Mouse (Mus musculus) midbrain, embryonic 11.5 days (tissue): Measurements from ENCODE around the gene S100a10. TPM values are rescaled to one million over a fixed set of nuclear protein-coding genes. Genes with fewer than 3 reads are reported as not detected.

ENCODE experiments used
- ATAC-seq: fragments of 200-750 bp; cut with Nextera tagmentation; 2 replicates; pipeline ENCODE4 v1.8.0; 2017; ENCODE audit warnings: moderate TSS enrichment, moderate library complexity; ENCODE audit not compliant: low FRiP score
- DNase-seq: peaks from one replicate; pipeline ENCODE4 v3.0.0; 2015; ENCODE audit warnings: low spot score; ENCODE audit errors: missing footprints
- H3K27ac ChIP-seq: fragments of 300-500 bp; sonication (generic); 2 replicates; pipeline ENCODE4 v1.5.1; 2014; ENCODE audit warnings: low read depth, low read length
- H3K27me3 ChIP-seq: fragments of 300-500 bp; sonication (generic); 2 replicates; pipeline ENCODE4 v1.6.1; 2014; ENCODE audit warnings: mild to moderate bottlenecking, low read length, moderate library complexity, mixed read lengths; ENCODE audit not compliant: control insufficient read depth, insufficient read depth
- H3K36me3 ChIP-seq: fragments of 300-500 bp; sonication (generic); 2 replicates; pipeline ENCODE4 v1.6.1; 2014; ENCODE audit warnings: mild to moderate bottlenecking, low read length, moderate library complexity, mixed read lengths; ENCODE audit not compliant: control insufficient read depth, insufficient read depth
- H3K4me1 ChIP-seq: fragments of 300-500 bp; sonication (generic); 2 replicates; pipeline ENCODE4 v1.6.1; 2014; ENCODE audit warnings: low read length; ENCODE audit not compliant: control insufficient read depth, insufficient read depth
- H3K4me2 ChIP-seq: fragments of 300-500 bp; sonication (generic); 2 replicates; pipeline ENCODE4 v1.6.1; 2014; ENCODE audit warnings: mild to moderate bottlenecking, moderate library complexity
- H3K4me3 ChIP-seq: fragments of 300-500 bp; sonication (generic); 2 replicates; pipeline ENCODE4 v1.5.1; 2014; ENCODE audit warnings: low read depth, low read length
- H3K9ac ChIP-seq: fragments of 300-500 bp; sonication (generic); 2 replicates; pipeline ENCODE4 v1.6.1; 2014; ENCODE audit warnings: low read length
- H3K9me3 ChIP-seq: fragments of 300-500 bp; sonication (generic); 2 replicates; pipeline ENCODE4 v1.6.1; 2016; ENCODE audit warnings: low read length; ENCODE audit not compliant: control insufficient read depth
- WGBS: fragments of 180-500 bp; shearing (Covaris S2); extraction: QIAGEN DNeasy Blood & Tissue Kit; methylation state at CpG from one replicate; pipeline ENCODE4 v1.1.7; 2014; 5-methylcytosine and 5-hydroxymethylcytosine counted together
- polyA plus RNA-seq: library from polyadenylated mRNA; unstranded; fragments of >200 nt; fragmentation: Nextera tagmentation; extraction: Ambion mirVana; gene quantifications from 2 replicates; pipeline ENCODE4 v1.2.1, GENCODE M21; 2014

Gene S100a10
- polyA plus RNA-seq, 1 experiment from 2014 or later: 187 TPM

- DNase-seq: no peak
- ATAC-seq: no peak
- Histone ChIP-seq H3K4me1 (no peaks in the 10 kb centered on the region), H3K4me3 (no peak overlapping the region), H3K9me3 (no peaks in the 10 kb centered on the region), H3K4me2 (no peak overlapping the region), H3K27me3 (0 out of 2 replicates have a peak, but pooled peaks cover 2% of the 10 kb centered on the region), H3K9ac (no peak overlapping the region), H3K27ac (no peak overlapping the region), H3K36me3 (no peaks in the 10 kb centered on the region)
- whole genome bisulfite sequencing: 64% methylated on average over 9 of the region's 9 CpGs
Observed at GRCm38 (mm10) chr3:93553765-93554378, 1.0 kb upstream of the S100a10 start.

DNA sequence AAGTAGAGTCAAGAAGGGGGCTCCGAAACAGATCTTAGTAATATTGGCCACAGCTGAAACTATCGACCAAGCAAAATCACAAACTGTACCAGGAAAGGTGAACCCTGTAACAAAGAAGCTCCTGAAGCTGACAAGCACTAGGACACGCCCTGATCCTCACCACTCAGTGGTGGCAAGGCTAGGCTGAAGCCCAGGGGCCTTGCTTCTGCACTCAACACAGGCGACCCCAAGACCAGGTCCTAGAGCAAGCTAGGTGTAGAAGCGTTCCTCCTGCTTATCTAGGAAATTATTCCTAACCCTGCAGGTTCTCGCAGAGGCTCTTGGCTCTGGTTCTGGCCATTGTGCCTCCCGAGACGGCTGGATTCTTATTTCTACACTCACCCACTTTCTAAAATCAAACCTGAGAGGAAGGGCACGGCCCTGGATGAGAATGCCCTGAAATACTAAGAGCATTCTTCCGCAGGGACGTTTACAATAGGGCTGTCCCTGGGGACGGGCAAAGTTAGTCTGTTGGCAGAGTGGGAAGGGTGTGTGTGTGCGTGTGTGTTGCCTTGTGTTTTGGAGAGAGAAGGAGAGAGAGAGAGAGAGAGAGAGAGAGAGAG, 400 bp upstream of the S100a10 start:
- no peaks in the 10 kb centered on the region for H3K9me3 ChIP-seq
- H3K9ac ChIP-seq: peak overlapping the region; percentile 72
- 0 out of 2 replicates have a peak, but pooled peaks cover 2% of the 10 kb centered on the region for H3K27me3 ChIP-seq
- H3K27ac ChIP-seq: no peak overlapping the region
- ATAC-seq (peak; percentile 54), DNase-seq (peak; percentile 90)
- no peaks in the 10 kb centered on the region for H3K4me1 ChIP-seq
- H3K4me3 ChIP-seq: peak overlapping the region; percentile 50
- no peaks in the 10 kb centered on the region for H3K36me3 ChIP-seq
- peak overlapping the region; percentile 85 for H3K4me2 ChIP-seq
- 22% methylated on average over 13 of the region's 13 CpGs for WGBS

GRCm38 (mm10) chr3:93555878-93556254, 986 bp downstream of the S100a10 start:
- Histone ChIP-seq H3K36me3 (no peaks in the 10 kb centered on the region), H3K4me1 (no peaks in the 10 kb centered on the region), H3K9ac (no peak overlapping the region; the same call in 1 of the 2 replicates), H3K27ac (no peak overlapping the region), H3K9me3 (no peaks in the 10 kb centered on the region), H3K4me2 (peak overlapping the region; percentile 85), H3K27me3 (0 out of 2 replicates have a peak, but pooled peaks cover 2% of the 10 kb centered on the region), H3K4me3 (peak overlapping the region; percentile 50; the same call in 1 of the 2 replicates)
- 38% methylated on average over 2 of the region's 2 CpGs for WGBS
- ATAC-seq (peak; percentile 31; the same call in 1 of the 2 replicates), DNase-seq (no peak)

- ATAC-seq: no peak
- Histone ChIP-seq H3K4me3 (no peak overlapping the region), H3K4me2 (no peak overlapping the region), H3K27ac (no peak overlapping the region), H3K36me3 (no peaks in the 10 kb centered on the region), H3K4me1 (no peaks in the 10 kb centered on the region), H3K9me3 (no peaks in the 10 kb centered on the region), H3K27me3 (0 out of 2 replicates have a peak, but pooled peaks cover 2% of the 10 kb centered on the region), H3K9ac (no peak overlapping the region)
- 83% methylated on average over 1 of the region's 1 CpGs for WGBS
- no peak for DNase-seq
Observed at GRCm38 (mm10) chr3:93556599-93556998, 1.7 kb downstream of the S100a10 start.

GRCm38 (mm10) chr3:93557471-93557870, 2.6 kb downstream of the S100a10 start:
- H3K4me1 ChIP-seq: no peaks in the 10 kb centered on the region
- no peak overlapping the region for H3K4me3 ChIP-seq
- 72% methylated on average over 4 of the region's 4 CpGs for WGBS
- H3K4me2 ChIP-seq: no peak overlapping the region
- DNase-seq (no peak), ATAC-seq (no peak)
- H3K27ac ChIP-seq: no peak overlapping the region
- 0 out of 2 replicates have a peak, but pooled peaks cover 2% of the 10 kb centered on the region for H3K27me3 ChIP-seq
- H3K9me3 ChIP-seq: no peaks in the 10 kb centered on the region
- no peaks in the 10 kb centered on the region for H3K36me3 ChIP-seq
- no peak overlapping the region for H3K9ac ChIP-seq

GRCm38 (mm10) chr3:93559961-93560360, 5.1 kb downstream of the S100a10 start:
- WGBS: 91% methylated on average over 6 of the region's 6 CpGs
- no peaks in the 10 kb centered on the region for H3K36me3 ChIP-seq
- no peak for DNase-seq

DNA sequence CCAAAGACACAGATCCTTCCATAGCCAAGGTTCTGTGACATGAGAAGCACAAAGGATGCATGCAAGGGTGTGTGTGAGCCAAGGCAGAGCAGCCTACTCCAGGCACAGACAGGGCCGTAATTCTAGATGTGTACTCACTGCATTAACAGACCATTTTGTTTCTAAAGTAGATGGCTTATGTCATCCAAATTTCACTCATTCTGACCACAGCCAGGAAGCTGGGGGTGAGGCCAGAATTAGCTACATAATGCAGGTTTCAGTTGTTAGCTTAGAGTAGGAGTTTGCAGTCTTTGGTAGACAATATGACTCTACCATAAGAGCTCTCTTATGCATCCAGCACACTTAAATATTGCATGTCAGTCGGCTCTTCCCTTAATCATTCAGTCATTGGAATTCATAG, 7.5 kb downstream of the S100a10 start:
- H3K9me3 ChIP-seq: no peaks in the 10 kb centered on the region
- no peak overlapping the region for H3K9ac ChIP-seq
- H3K4me2 ChIP-seq: no peak overlapping the region
- ATAC-seq (no peak), DNase-seq (no peak)
- H3K27me3 ChIP-seq: no peaks in the 10 kb centered on the region
- 94% methylated on average over 2 of the region's 2 CpGs for WGBS
- no peak overlapping the region for H3K27ac ChIP-seq
- H3K4me1 ChIP-seq: no peaks in the 10 kb centered on the region
- no peak overlapping the region for H3K4me3 ChIP-seq
- no peaks in the 10 kb centered on the region for H3K36me3 ChIP-seq

More at GRCm38 (mm10) chr3:93559961-93560360, 5.1 kb downstream of the S100a10 start:
- Histone ChIP-seq H3K27me3 (no peaks in the 10 kb centered on the region), H3K9ac (no peak overlapping the region), H3K4me1 (no peaks in the 10 kb centered on the region), H3K4me3 (no peak overlapping the region), H3K9me3 (no peaks in the 10 kb centered on the region), H3K27ac (no peak overlapping the region), H3K4me2 (no peak overlapping the region)
- no peak for ATAC-seq

GRCm38 (mm10) chr3:93563216-93563615, 8.3 kb downstream of the S100a10 start:
- no peaks in the 10 kb centered on the region for H3K9me3 ChIP-seq
- H3K4me3 ChIP-seq: no peak overlapping the region
- DNase-seq (no peak), ATAC-seq (no peak)
- H3K4me2 ChIP-seq: no peak overlapping the region
- 90% methylated on average over 4 of the region's 4 CpGs for WGBS
- H3K27ac ChIP-seq: no peak overlapping the region
- no peaks in the 10 kb centered on the region for H3K27me3 ChIP-seq
- H3K36me3 ChIP-seq: no peaks in the 10 kb centered on the region
- H3K4me1 ChIP-seq: no peaks in the 10 kb centered on the region
- no peak overlapping the region for H3K9ac ChIP-seq

- no peaks in the 10 kb centered on the region for H3K27me3 ChIP-seq
- H3K36me3 ChIP-seq: no peaks in the 10 kb centered on the region
- no peak overlapping the region for H3K9ac ChIP-seq
- DNase-seq: no peak
- no peak for ATAC-seq
- no peaks in the 10 kb centered on the region for H3K4me1 ChIP-seq
- no peaks in the 10 kb centered on the region for H3K9me3 ChIP-seq
- H3K4me2 ChIP-seq: no peak overlapping the region
- H3K27ac ChIP-seq: no peak overlapping the region
- 92% methylated on average over 3 of the region's 3 CpGs for WGBS
- no peak overlapping the region for H3K4me3 ChIP-seq
Observed at GRCm38 (mm10) chr3:93566892-93567291, 12.0 kb downstream of the S100a10 start.
